Mouse (Mus musculus) stomach, postnatal 0 days (tissue): ENCODE results near the gene Ahsg. TPM values are rescaled to one million over a fixed set of nuclear protein-coding genes. Genes with fewer than 3 reads are reported as not detected.

Source experiments
- ATAC-seq: fragments of 200-750 bp; cut with Nextera tagmentation; 2 replicates; pipeline ENCODE4 v1.8.0; 2017; ENCODE audit not compliant: low FRiP score, low TSS enrichment
- DNase-seq: peaks from one replicate; pipeline ENCODE4 v3.0.0-alpha.2; 2016; ENCODE audit warnings: low spot score
- H3K27ac ChIP-seq: fragments of 300-500 bp; sonication (generic); replicated peaks from 2 replicates; pipeline ENCODE4 v1.5.1; 2014; ENCODE audit warnings: mild to moderate bottlenecking, control low read depth
- H3K27me3 ChIP-seq: fragments of 300-500 bp; sonication (generic); 2 replicates; pipeline ENCODE4 v1.6.1; 2014; ENCODE audit warnings: low read length; ENCODE audit not compliant: control insufficient read depth, insufficient read depth
- H3K36me3 ChIP-seq: fragments of 300-500 bp; sonication (generic); 2 replicates; pipeline ENCODE4 v1.6.1; 2014; ENCODE audit warnings: low read length, mixed read lengths; ENCODE audit not compliant: control insufficient read depth, insufficient read depth
- H3K4me1 ChIP-seq: fragments of 300-500 bp; sonication (generic); replicated peaks from 2 replicates; pipeline ENCODE4 v1.6.1; 2014; ENCODE audit warnings: antibody characterized with exemption; ENCODE audit not compliant: control insufficient read depth, insufficient read depth
- H3K4me2 ChIP-seq: fragments of 300-500 bp; sonication (generic); replicated peaks from 2 replicates; pipeline ENCODE4 v1.6.1; 2014; ENCODE audit warnings: low read depth, mild to moderate bottlenecking, control low read depth, moderate library complexity
- H3K4me3 ChIP-seq: fragments of 300-500 bp; sonication (generic); 2 replicates; pipeline ENCODE4 v1.5.1; 2014; ENCODE audit warnings: low read depth, low read length, control low read depth
- H3K9ac ChIP-seq: fragments of 300-500 bp; sonication (generic); 2 replicates; pipeline ENCODE4 v1.6.1; 2014; ENCODE audit warnings: mild to moderate bottlenecking, low read length, control low read depth, mixed read lengths
- H3K9me3 ChIP-seq: fragments of 300-500 bp; sonication (generic); 2 replicates; pipeline ENCODE4 v1.6.1; 2016; ENCODE audit warnings: low read length; ENCODE audit not compliant: control insufficient read depth
- CTCF ChIP-seq: IDR thresholded peaks from 2 replicates; pipeline ENCODE4 v1.5.1; 2016; ENCODE audit warnings: antibody characterized with exemption, low read depth, mild to moderate bottlenecking, moderate library complexity
- EP300 ChIP-seq: optimal IDR thresholded peaks from 2 replicates; pipeline ENCODE3; 2016; ENCODE audit warnings: antibody characterized with exemption
- WGBS: fragments of 180-500 bp; shearing (Covaris S2); extraction: QIAGEN DNeasy Blood & Tissue Kit; methylation state at CpG from one replicate; pipeline ENCODE4 v1.1.7; 2014; 5-methylcytosine and 5-hydroxymethylcytosine counted together
- polyA plus RNA-seq: library from polyadenylated mRNA; unstranded; fragments of >200 nt; fragmentation: Nextera tagmentation; extraction: Ambion mirVana; gene quantifications from 2 replicates; pipeline ENCODE4 v1.2.1, GENCODE M21; 2015

The Ahsg gene
- polyA plus RNA-seq, 1 experiment from 2014 or later, result 29.1 TPM

GRCm38 (mm10) chr16:22909290-22909689, 18.2 kb downstream of the Ahsg start:
- no peak overlapping the region for H3K4me3 ChIP-seq
- DNase-seq (no peak), ATAC-seq (no peak)
- WGBS, result 80% methylated on average over 6 of the region's 6 CpGs
- no peaks in the 10 kb centered on the region for H3K36me3 ChIP-seq
- no peak overlapping the region for H3K4me2 ChIP-seq
- H3K4me1 ChIP-seq, result no peaks in the 10 kb centered on the region
- no peak overlapping the region for H3K9ac ChIP-seq
- TF ChIP-seq EP300, result no peak
- no peak for TF ChIP-seq CTCF
- no peak overlapping the region for H3K27ac ChIP-seq
- H3K9me3 ChIP-seq, result no peaks in the 10 kb centered on the region
- H3K27me3 ChIP-seq, result no peaks in the 10 kb centered on the region

- Histone ChIP-seq H3K36me3 (no peaks in the 10 kb centered on the region), H3K9ac (no peak overlapping the region), H3K27ac (no peak overlapping the region), H3K27me3 (no peaks in the 10 kb centered on the region), H3K4me1 (no peaks in the 10 kb centered on the region), H3K9me3 (no peaks in the 10 kb centered on the region), H3K4me2 (no peak overlapping the region), H3K4me3 (no peak overlapping the region)
- 73% methylated on average over 3 of the region's 3 CpGs for whole genome bisulfite sequencing
- ATAC-seq (no peak), DNase-seq (no peak)
- TF ChIP-seq EP300, result no peak
- TF ChIP-seq CTCF, result no peak
Observed at GRCm38 (mm10) chr16:22911986-22912385, 20.9 kb downstream of the Ahsg start.

GRCm38 (mm10) chr16:22912886-22913285, 21.8 kb downstream of the Ahsg start:
- no peaks in the 10 kb centered on the region for H3K4me1 ChIP-seq
- DNase-seq (no peak), ATAC-seq (no peak)
- H3K27ac ChIP-seq, result no peak overlapping the region
- no peak for TF ChIP-seq CTCF
- no peak for TF ChIP-seq EP300
- no peaks in the 10 kb centered on the region for H3K9me3 ChIP-seq
- no peaks in the 10 kb centered on the region for H3K36me3 ChIP-seq
- no peak overlapping the region for H3K4me3 ChIP-seq
- H3K9ac ChIP-seq, result no peak overlapping the region
- no peaks in the 10 kb centered on the region for H3K27me3 ChIP-seq
- 66% methylated on average over 6 of the region's 6 CpGs for WGBS
- no peak overlapping the region for H3K4me2 ChIP-seq

- no peaks in the 10 kb centered on the region for H3K36me3 ChIP-seq
- no peak overlapping the region for H3K9ac ChIP-seq
- no peaks in the 10 kb centered on the region for H3K27me3 ChIP-seq
- TF ChIP-seq CTCF, result no peak
- TF ChIP-seq EP300, result no peak
- no peak for DNase-seq
- no peak overlapping the region for H3K4me2 ChIP-seq
- H3K4me1 ChIP-seq, result no peaks in the 10 kb centered on the region
- no peak for ATAC-seq
- H3K9me3 ChIP-seq, result no peaks in the 10 kb centered on the region
- H3K4me3 ChIP-seq, result no peak overlapping the region
- H3K27ac ChIP-seq, result no peak overlapping the region
Observed at GRCm38 (mm10) chr16:22914276-22914675, 23.2 kb downstream of the Ahsg start.

- Histone ChIP-seq H3K27me3 (no peaks in the 10 kb centered on the region), H3K9me3 (no peaks in the 10 kb centered on the region), H3K27ac (no peak within 1 kb of the TSS), H3K4me3 (no peak within 1 kb of the TSS), H3K36me3 (no peaks in the 10 kb centered on the region), H3K4me1 (no peaks in the 10 kb centered on the region), H3K4me2 (no peak within 1 kb of the TSS), H3K9ac (no peak within 1 kb of the TSS)
- no peak for TF ChIP-seq EP300
- TF ChIP-seq CTCF, result no peak
- DNase-seq, result no peak
- 77% methylated on average over 5 of the region's 5 CpGs for WGBS
- no peak for ATAC-seq
Observed at GRCm38 (mm10) chr16:22918034-22918433, 27.0 kb downstream of the Ahsg start, which contains the start of gene Fetub. Fetub (plus strand) TSS chr16:22918334.

- no peak for DNase-seq
- H3K27ac ChIP-seq, result no peak overlapping the region
- WGBS, result 75% methylated on average over 15 of the region's 15 CpGs
- H3K4me3 ChIP-seq, result no peak overlapping the region
- TF ChIP-seq EP300, result no peak
- no peak overlapping the region for H3K9ac ChIP-seq
- no peak overlapping the region for H3K4me2 ChIP-seq
- no peaks in the 10 kb centered on the region for H3K4me1 ChIP-seq
- H3K36me3 ChIP-seq, result no peaks in the 10 kb centered on the region
- no peaks in the 10 kb centered on the region for H3K9me3 ChIP-seq
- no peaks in the 10 kb centered on the region for H3K27me3 ChIP-seq
- ATAC-seq, result no peak
Observed at GRCm38 (mm10) chr16:22918664-22919312, 27.7 kb downstream of the Ahsg start.
